Mouse (Mus musculus): ENCODE measurements around the gene Reg1. TPM values are rescaled to one million over a fixed set of nuclear protein-coding genes. Genes with fewer than 3 reads are reported as not detected.

The Reg1 gene
- total and polyA plus RNA-seq, 2 experiments from 2014 or later = not detected

DNA sequence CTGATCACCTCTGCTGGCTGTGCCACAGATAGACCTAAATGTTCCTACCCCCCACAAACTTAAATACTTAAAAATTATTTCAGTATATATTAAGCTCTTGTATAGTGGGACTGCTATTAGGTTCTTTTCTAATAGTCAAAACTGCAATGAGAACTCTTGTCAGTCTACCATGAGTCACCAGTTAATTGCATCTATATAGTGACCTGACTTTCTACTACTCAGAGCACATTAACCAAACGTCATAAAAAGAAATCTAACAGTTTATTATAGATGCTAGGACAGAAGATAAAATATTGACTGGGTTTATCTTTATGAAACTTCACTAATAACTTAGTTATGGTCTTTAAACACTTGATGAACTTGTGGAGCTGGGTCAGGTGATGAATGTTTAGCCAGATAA, 24.7 kb downstream of the Reg1 start:
- no peaks in the 10 kb centered on the region for H3K9me3 ChIP-seq (ENCODE audit: low read length)
- H3K9ac ChIP-seq (replicated peaks; ENCODE audit: low read length, poor library complexity, severe bottlenecking) = no peak overlapping the region
- WGBS = 73% methylated on average over 1 of the region's 1 CpGs
- no peak overlapping the region for H3K27ac ChIP-seq (ENCODE audit: low read depth, low read length)
- no peak overlapping the region for H3K4me2 ChIP-seq (ENCODE audit: low read depth, low read length, poor library complexity, severe bottlenecking)
- ATAC-seq (ENCODE audit: low FRiP score) (no peak), DNase-seq (ENCODE audit: low spot score) (no peak)
- no peaks in the 10 kb centered on the region for H3K4me1 ChIP-seq (ENCODE audit: insufficient read depth, low read length)
- H3K36me3 ChIP-seq (ENCODE audit: insufficient read depth, low read length) = no peaks in the 10 kb centered on the region
- TF ChIP-seq CTCF (IDR thresholded peaks at IDR 0.05) = no peak
- H3K27me3 ChIP-seq (ENCODE audit: insufficient read depth, low read length) = no peaks in the 10 kb centered on the region
- no peak overlapping the region for H3K4me3 ChIP-seq (ENCODE audit: low read depth, low read length)

DNA sequence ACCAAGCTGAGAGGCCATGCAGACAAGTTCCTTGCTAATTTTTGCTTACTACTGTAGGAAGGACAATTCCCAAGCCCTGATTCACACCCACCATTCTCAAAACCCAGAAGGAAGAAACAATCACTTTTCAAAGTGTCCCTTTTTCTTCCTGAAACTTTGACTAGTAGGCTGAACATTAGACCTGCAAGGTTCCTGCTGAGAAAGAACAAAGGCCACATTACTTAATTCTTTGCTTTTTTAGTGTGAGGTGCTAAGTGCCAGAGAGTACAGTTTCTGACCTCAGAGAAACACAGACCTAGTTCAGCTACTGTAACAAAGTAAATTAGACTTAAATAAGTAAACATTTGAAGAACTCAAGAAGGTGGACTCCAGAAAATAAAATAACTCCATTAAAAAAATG, 25.9 kb downstream of the Reg1 start:
- Histone ChIP-seq H3K27ac (ENCODE audit: low read depth, low read length) (no peak overlapping the region), H3K4me2 (ENCODE audit: low read depth, low read length, poor library complexity, severe bottlenecking) (no peak overlapping the region), H3K9ac (replicated peaks; ENCODE audit: low read length, poor library complexity, severe bottlenecking) (no peak overlapping the region), H3K27me3 (ENCODE audit: insufficient read depth, low read length) (no peaks in the 10 kb centered on the region), H3K9me3 (ENCODE audit: low read length) (no peaks in the 10 kb centered on the region), H3K4me1 (ENCODE audit: insufficient read depth, low read length) (no peaks in the 10 kb centered on the region), H3K36me3 (ENCODE audit: insufficient read depth, low read length) (no peaks in the 10 kb centered on the region), H3K4me3 (ENCODE audit: low read depth, low read length) (no peak overlapping the region)
- DNase-seq (ENCODE audit: low spot score) (no peak), ATAC-seq (ENCODE audit: low FRiP score) (no peak)
- no peak for TF ChIP-seq CTCF (IDR thresholded peaks at IDR 0.05)

DNA sequence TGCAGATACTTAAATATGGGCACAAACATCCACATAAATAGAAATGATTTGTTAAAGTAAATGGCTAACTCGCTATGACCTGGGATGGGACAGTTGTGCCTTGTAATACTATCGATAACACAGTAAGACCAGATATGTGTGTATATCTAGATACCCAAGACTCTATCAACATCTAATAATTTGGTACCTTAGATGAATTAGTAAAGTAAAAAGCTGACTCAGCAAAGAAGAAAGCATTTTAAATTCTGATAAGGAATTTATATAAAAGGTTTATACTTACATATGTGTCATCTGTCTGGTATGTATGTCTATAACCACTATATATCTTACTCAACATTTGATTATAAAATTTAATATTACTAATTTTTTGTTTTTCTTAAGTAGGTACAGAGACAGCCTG, 30.3 kb downstream of the Reg1 start:
- DNase-seq (ENCODE audit: low spot score) = no peak
- whole genome bisulfite sequencing = 94% methylated on average over 2 of the region's 2 CpGs
- ATAC-seq (ENCODE audit: low FRiP score) = no peak
- Histone ChIP-seq H3K4me3 (ENCODE audit: low read depth, low read length) (no peak overlapping the region), H3K9me3 (ENCODE audit: low read length) (no peaks in the 10 kb centered on the region), H3K27ac (ENCODE audit: low read depth, low read length) (no peak overlapping the region), H3K27me3 (ENCODE audit: insufficient read depth, low read length) (no peaks in the 10 kb centered on the region), H3K4me2 (ENCODE audit: low read depth, low read length, poor library complexity, severe bottlenecking) (no peak overlapping the region), H3K9ac (replicated peaks; ENCODE audit: low read length, poor library complexity, severe bottlenecking) (no peak overlapping the region), H3K36me3 (ENCODE audit: insufficient read depth, low read length) (no peaks in the 10 kb centered on the region), H3K4me1 (ENCODE audit: insufficient read depth, low read length) (no peaks in the 10 kb centered on the region)
- TF ChIP-seq CTCF (IDR thresholded peaks at IDR 0.05) = no peak

DNA sequence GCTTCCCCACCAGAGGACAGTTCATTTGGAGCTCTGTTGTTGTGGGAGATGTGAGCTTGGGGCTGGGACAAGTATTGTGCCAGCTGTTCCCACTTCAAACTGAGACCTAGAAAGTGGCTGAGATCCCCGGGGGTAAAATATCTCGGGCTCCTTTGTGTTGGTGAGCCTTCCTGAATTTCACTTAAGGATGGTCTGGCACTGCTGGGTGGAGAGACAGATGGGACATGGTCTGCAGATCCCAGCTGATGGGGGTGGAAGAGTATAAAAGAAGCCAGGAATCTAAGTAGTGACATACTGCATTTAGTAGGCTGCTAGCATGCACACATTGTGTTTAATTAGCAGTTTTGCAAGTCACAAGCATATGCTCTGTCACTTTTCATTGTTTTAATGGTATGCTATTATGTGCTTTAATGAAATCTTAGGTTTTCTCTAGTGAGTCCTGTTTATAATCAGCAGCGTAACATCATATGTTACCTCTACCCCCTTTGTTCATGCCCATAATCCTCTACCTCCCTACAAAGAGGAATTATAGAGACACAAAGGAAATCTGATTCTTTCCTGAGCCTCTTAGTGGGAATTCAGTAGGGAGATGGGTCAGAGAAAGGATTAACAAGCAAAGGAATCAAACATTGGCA, 37.8 kb downstream of the Reg1 start:
- Histone ChIP-seq H3K27me3 (ENCODE audit: insufficient read depth, low read length) (no peaks in the 10 kb centered on the region), H3K4me3 (ENCODE audit: low read depth, low read length) (no peak overlapping the region), H3K4me1 (ENCODE audit: insufficient read depth, low read length) (no peaks in the 10 kb centered on the region), H3K9me3 (ENCODE audit: low read length) (no peaks in the 10 kb centered on the region), H3K36me3 (ENCODE audit: insufficient read depth, low read length) (no peaks in the 10 kb centered on the region), H3K9ac (replicated peaks; ENCODE audit: low read length, poor library complexity, severe bottlenecking) (no peak overlapping the region), H3K27ac (ENCODE audit: low read depth, low read length) (no peak overlapping the region), H3K4me2 (ENCODE audit: low read depth, low read length, poor library complexity, severe bottlenecking) (no peak overlapping the region)
- 33% methylated on average over 3 of the region's 3 CpGs for WGBS
- ATAC-seq (ENCODE audit: low FRiP score) (no peak), DNase-seq (ENCODE audit: low spot score) (peak; percentile 1)
- no peak for TF ChIP-seq CTCF (IDR thresholded peaks at IDR 0.05)

DNA sequence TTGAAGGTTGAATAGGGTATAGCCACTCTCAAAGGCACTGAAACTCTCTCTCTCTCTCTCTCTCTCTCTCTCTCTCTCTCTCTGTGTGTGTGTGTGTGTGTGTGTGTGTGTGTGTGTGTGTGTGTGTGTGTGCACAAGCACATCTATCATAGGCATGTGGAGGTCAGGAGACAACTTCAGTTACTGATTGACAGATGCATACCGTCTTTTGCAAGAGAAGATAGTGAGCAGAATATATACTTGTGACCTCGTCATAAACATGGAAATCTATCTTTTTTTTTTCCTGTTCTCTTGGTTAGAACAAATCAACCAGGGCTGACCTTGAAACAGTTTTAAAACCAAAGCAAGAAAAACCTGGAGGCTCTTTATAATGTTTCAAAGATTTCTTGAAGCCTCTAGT, 39.8 kb downstream of the Reg1 start:
- Histone ChIP-seq H3K36me3 (ENCODE audit: insufficient read depth, low read length) (no peaks in the 10 kb centered on the region), H3K4me2 (ENCODE audit: low read depth, low read length, poor library complexity, severe bottlenecking) (no peak overlapping the region), H3K4me3 (ENCODE audit: low read depth, low read length) (no peak overlapping the region), H3K4me1 (ENCODE audit: insufficient read depth, low read length) (no peaks in the 10 kb centered on the region), H3K9ac (replicated peaks; ENCODE audit: low read length, poor library complexity, severe bottlenecking) (no peak overlapping the region), H3K27me3 (ENCODE audit: insufficient read depth, low read length) (no peaks in the 10 kb centered on the region), H3K27ac (ENCODE audit: low read depth, low read length) (no peak overlapping the region), H3K9me3 (ENCODE audit: low read length) (no peaks in the 10 kb centered on the region)
- 83% methylated on average over 2 of the region's 2 CpGs for WGBS
- no peak for TF ChIP-seq CTCF (IDR thresholded peaks at IDR 0.05)
- DNase-seq (ENCODE audit: low spot score) (no peak), ATAC-seq (ENCODE audit: low FRiP score) (no peak)

DNA sequence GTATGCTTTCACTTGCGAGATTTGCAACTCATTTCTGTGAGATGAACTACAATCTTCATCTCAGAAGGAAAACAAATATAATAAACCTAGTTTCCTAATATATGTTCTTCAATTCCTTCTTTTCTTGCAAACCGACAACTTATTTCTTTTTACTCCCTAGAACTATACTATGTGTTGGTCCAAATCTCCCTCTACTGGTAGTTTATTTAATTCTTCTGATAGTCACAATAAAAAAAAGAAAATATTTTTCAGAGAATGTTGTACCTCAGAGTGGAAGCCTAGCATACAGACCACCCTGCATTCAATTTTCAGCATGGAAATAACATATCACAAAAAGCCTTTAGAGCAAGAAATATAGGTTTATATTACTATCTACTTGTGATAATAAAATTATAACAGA, 40.8 kb downstream of the Reg1 start:
- WGBS = 72% methylated on average over 2 of the region's 2 CpGs
- H3K4me1 ChIP-seq (ENCODE audit: insufficient read depth, low read length) = no peaks in the 10 kb centered on the region
- no peaks in the 10 kb centered on the region for H3K27me3 ChIP-seq (ENCODE audit: insufficient read depth, low read length)

More for the DNA sequence above, 40.8 kb downstream of the Reg1 start:
- H3K4me3 ChIP-seq (ENCODE audit: low read depth, low read length) = no peak overlapping the region
- DNase-seq (ENCODE audit: low spot score) (peak; percentile 1), ATAC-seq (ENCODE audit: low FRiP score) (no peak)
- H3K36me3 ChIP-seq (ENCODE audit: insufficient read depth, low read length) = no peaks in the 10 kb centered on the region
- peak; percentile 50 for TF ChIP-seq CTCF (IDR thresholded peaks at IDR 0.05)
- no peaks in the 10 kb centered on the region for H3K9me3 ChIP-seq (ENCODE audit: low read length)
- H3K9ac ChIP-seq (replicated peaks; ENCODE audit: low read length, poor library complexity, severe bottlenecking) = no peak overlapping the region
- no peak overlapping the region for H3K27ac ChIP-seq (ENCODE audit: low read depth, low read length)
- no peak overlapping the region for H3K4me2 ChIP-seq (ENCODE audit: low read depth, low read length, poor library complexity, severe bottlenecking)
